Mouse (Mus musculus): ENCODE data around the gene Ice1.

Gene Ice1

GRCm38 (mm10) chr13:70637662-70638291 lies 343 bp upstream of the Ice1 start:
- peak; percentile 89 to 93 for DNase-seq

GRCm38 (mm10) chr13:70636706-70637105 lies 728 bp downstream of the Ice1 start:
- DNase-seq = no peak

- no peak for DNase-seq
Measured at GRCm38 (mm10) chr13:70635591-70635990, 1.8 kb downstream of the Ice1 start.

GRCm38 (mm10) chr13:70626416-70626815 lies 11.0 kb downstream of the Ice1 start:
- no peak for DNase-seq

GRCm38 (mm10) chr13:70625665-70626064 lies 11.8 kb downstream of the Ice1 start:
- DNase-seq = no peak

- no peak for DNase-seq
Measured at GRCm38 (mm10) chr13:70624445-70624844, 13.0 kb downstream of the Ice1 start.

GRCm38 (mm10) chr13:70622461-70623057 lies 14.9 kb downstream of the Ice1 start:
- no peak for DNase-seq

- no peak for DNase-seq
Measured at GRCm38 (mm10) chr13:70621509-70621908, 15.9 kb downstream of the Ice1 start.

- DNase-seq = no peak
Measured at GRCm38 (mm10) chr13:70612837-70613236, 24.6 kb downstream of the Ice1 start.

GRCm38 (mm10) chr13:70610431-70611420 lies 26.7 kb downstream of the Ice1 start:
- DNase-seq = no peak

- no peak for DNase-seq
Measured at GRCm38 (mm10) chr13:70609632-70610031, 27.8 kb downstream of the Ice1 start.

GRCm38 (mm10) chr13:70605366-70605765 lies 32.1 kb downstream of the Ice1 start:
- no peak for DNase-seq

- DNase-seq = no peak
Measured at GRCm38 (mm10) chr13:70604723-70605122, 32.7 kb downstream of the Ice1 start.

- no peak for DNase-seq
Measured at GRCm38 (mm10) chr13:70601566-70601965, 35.9 kb downstream of the Ice1 start.

- no peak for DNase-seq
Measured at GRCm38 (mm10) chr13:70599964-70600619, 37.3 kb downstream of the Ice1 start.

GRCm38 (mm10) chr13:70598941-70599340 lies 38.5 kb downstream of the Ice1 start:
- no peak for DNase-seq

GRCm38 (mm10) chr13:70596901-70597300 lies 40.5 kb downstream of the Ice1 start:
- no peak for DNase-seq

GRCm38 (mm10) chr13:70590248-70590762 lies 47.1 kb downstream of the Ice1 start:
- DNase-seq = no peak

- no peak for DNase-seq
Measured at GRCm38 (mm10) chr13:70586969-70587368, 50.5 kb downstream of the Ice1 start.

GRCm38 (mm10) chr13:70582517-70582916 lies 54.9 kb downstream of the Ice1 start:
- DNase-seq = no peak

- DNase-seq = no peak
Measured at GRCm38 (mm10) chr13:70581509-70581908, 55.9 kb downstream of the Ice1 start.

- DNase-seq = no peak
Measured at GRCm38 (mm10) chr13:70574216-70574615, 63.2 kb downstream of the Ice1 start.

- DNase-seq = no peak
Measured at GRCm38 (mm10) chr13:70567889-70568288, 69.5 kb downstream of the Ice1 start.

All from thymus, adult 18-20 months (tissue).